In the genomic region with DNA sequence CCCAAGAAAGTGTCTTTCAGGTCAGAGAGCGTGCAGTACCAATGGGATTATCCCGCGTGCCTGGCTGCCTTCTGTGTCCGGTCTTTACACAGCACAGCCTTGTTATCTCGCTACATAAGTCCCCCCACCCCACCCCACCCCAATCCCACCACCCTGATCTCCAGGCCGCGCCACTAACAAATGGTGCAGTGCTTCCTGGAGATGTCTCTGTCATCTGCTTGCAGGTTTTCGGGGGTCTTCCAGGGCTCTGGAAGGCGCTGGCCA, we compare ENCODE assay signal across 7 mouse cellular contexts. TPM values are rescaled to one million over a fixed set of nuclear protein-coding genes. Genes with fewer than 3 reads are reported as not detected.
DNase-seq lines count a peak whose midpoint lies in the region; ATAC-seq and TF ChIP-seq lines count a peak whose summit lies in the region.

A gene (minus strand): TSS at position 43 of the 264 bp plus-strand sequence.

- H3K9ac ChIP-seq in ES-Bruce4 (ENCODE audit: low read depth, poor library complexity, severe bottlenecking), result peak within 1 kb of the TSS; percentile 87
- H3K9ac ChIP-seq in forebrain, embryonic 13.5 days, result peak within 1 kb of the TSS; percentile 84
- peak within 1 kb of the TSS; percentile 86 for H3K9ac ChIP-seq in hindbrain, embryonic 11.5 days (ENCODE audit: low read depth, low read length)
- peak within 1 kb of the TSS; percentile 80 for H3K9ac ChIP-seq in liver, embryonic 13.5 days

- ATAC-seq in forebrain, embryonic 13.5 days, result no peak
- no peak for ATAC-seq in hindbrain, embryonic 11.5 days (ENCODE audit: low FRiP score)
- no peak for ATAC-seq in liver, embryonic 13.5 days (ENCODE audit: low read depth)

- peaks cover 29% of the 10 kb centered on the region for H3K79me2 ChIP-seq in C2C12 (ENCODE audit: control insufficient read depth, insufficient read depth)

- WGBS in forebrain, embryonic 13.5 days, result 0% methylated on average over 9 of the region's 9 CpGs
- WGBS in hindbrain, embryonic 11.5 days, result 0% methylated on average over 9 of the region's 9 CpGs
- 0% methylated on average over 9 of the region's 9 CpGs for WGBS in liver, embryonic 13.5 days (ENCODE audit: insufficient replicate concordance)

- H3K27me3 ChIP-seq in C2C12 (ENCODE audit: control insufficient read depth, insufficient read depth, insufficient read length) (no peaks in the 10 kb centered on the region), ES-Bruce4 (ENCODE audit: control insufficient read depth, insufficient read depth, low read length, poor library complexity, severe bottlenecking) (no peaks in the 10 kb centered on the region)
- peaks cover 5% of the 10 kb centered on the region for H3K27me3 ChIP-seq in forebrain, embryonic 13.5 days
- H3K27me3 ChIP-seq in hindbrain, embryonic 11.5 days (ENCODE audit: control insufficient read depth, insufficient read depth, low read length), result no peaks in the 10 kb centered on the region
- peaks cover 24% of the 10 kb centered on the region for H3K27me3 ChIP-seq in liver, embryonic 13.5 days

- peaks cover 20% of the 10 kb centered on the region for H3K79me3 ChIP-seq in C2C12 (ENCODE audit: low read depth)

- H3K9me3 ChIP-seq in ES-Bruce4 (replicated peaks; ENCODE audit: control insufficient read depth, insufficient read depth, low read length, poor library complexity, severe bottlenecking), result no peaks in the 10 kb centered on the region
- no peaks in the 10 kb centered on the region for H3K9me3 ChIP-seq in forebrain, embryonic 13.5 days (replicated peaks)
- H3K9me3 ChIP-seq in hindbrain, embryonic 11.5 days (ENCODE audit: control insufficient read depth, low read length), result no peaks in the 10 kb centered on the region
- H3K9me3 ChIP-seq in liver, embryonic 13.5 days (replicated peaks), result no peaks in the 10 kb centered on the region

- no peak for TF ChIP-seq EP300 in ES-Bruce4 (IDR thresholded peaks at IDR 0.05; ENCODE audit: insufficient read depth, low read depth, low read length)

- H3K4me3 ChIP-seq in C2C12 (ENCODE audit: insufficient read depth, poor library complexity, severe bottlenecking) (peak within 1 kb of the TSS; percentile 94), ES-Bruce4 (ENCODE audit: low read depth, low read length) (peak within 1 kb of the TSS; percentile 93)
- peak within 1 kb of the TSS; percentile 82 for H3K4me3 ChIP-seq in forebrain, embryonic 13.5 days
- peak within 1 kb of the TSS; percentile 83 for H3K4me3 ChIP-seq in hindbrain, embryonic 11.5 days (ENCODE audit: low read depth, low read length)
- H3K4me3 ChIP-seq in liver, embryonic 13.5 days (replicated peaks), result peak within 1 kb of the TSS; percentile 72

- H3ac ChIP-seq in C2C12 (ENCODE audit: control insufficient read depth, insufficient read length, low read depth), result peak within 1 kb of the TSS; percentile 82

- peak within 1 kb of the TSS; percentile 94 for H3K4me2 ChIP-seq in forebrain, embryonic 13.5 days
- peak within 1 kb of the TSS; percentile 93 for H3K4me2 ChIP-seq in hindbrain, embryonic 11.5 days (replicated peaks; ENCODE audit: low read depth, low read length)
- H3K4me2 ChIP-seq in liver, embryonic 13.5 days, result peak within 1 kb of the TSS; percentile 98

- peaks cover 1% of the 10 kb centered on the region for H3K4me1 ChIP-seq in ES-Bruce4 (ENCODE audit: control insufficient read depth, insufficient read depth, low read length)
- H3K4me1 ChIP-seq in forebrain, embryonic 13.5 days, result peaks cover 27% of the 10 kb centered on the region
- H3K4me1 ChIP-seq in hindbrain, embryonic 11.5 days (replicated peaks; ENCODE audit: control insufficient read depth, insufficient read depth, low read length), result peaks cover 9% of the 10 kb centered on the region
- peaks cover 39% of the 10 kb centered on the region for H3K4me1 ChIP-seq in liver, embryonic 13.5 days (replicated peaks)

- H3K36me3 ChIP-seq in C2C12 (ENCODE audit: control insufficient read depth, insufficient read depth) (peaks cover 30% of the 10 kb centered on the region), ES-Bruce4 (ENCODE audit: control insufficient read depth, insufficient read depth, low read length, poor library complexity, severe bottlenecking) (no peaks in the 10 kb centered on the region; the same call in 1 of the 2 replicates)
- peaks cover 28% of the 10 kb centered on the region for H3K36me3 ChIP-seq in forebrain, embryonic 13.5 days (ENCODE audit: poor library complexity, severe bottlenecking)
- 0 out of 2 replicates have a peak, but pooled peaks cover 3% of the 10 kb centered on the region for H3K36me3 ChIP-seq in hindbrain, embryonic 11.5 days (ENCODE audit: control insufficient read depth, insufficient read depth, low read length)
- peaks cover 30% of the 10 kb centered on the region for H3K36me3 ChIP-seq in liver, embryonic 13.5 days

- no peak for TF ChIP-seq CTCF in C2C12 (IDR thresholded peaks at IDR 0.05; ENCODE audit: control insufficient read depth, insufficient read depth, insufficient read length)
- TF ChIP-seq CTCF in ES-Bruce4 (IDR thresholded peaks at IDR 0.05; ENCODE audit: low read depth, low read length), result no peak

- no peak within 1 kb of the TSS for H3K27ac ChIP-seq in ES-Bruce4 (ENCODE audit: insufficient read depth, low read length)
- H3K27ac ChIP-seq in forebrain, embryonic 13.5 days, result peak within 1 kb of the TSS; percentile 72
- H3K27ac ChIP-seq in hindbrain, embryonic 11.5 days (ENCODE audit: low read depth, low read length), result peak within 1 kb of the TSS; percentile 81
- H3K27ac ChIP-seq in liver, embryonic 13.5 days, result peak within 1 kb of the TSS; percentile 69

- DNase-seq in hindbrain, embryonic 11.5 days (ENCODE audit: low spot score), result no peak
- no peak for DNase-seq in liver, embryonic 13.5 days
- no peak for DNase-seq in urinary bladder, postnatal 10 days (ENCODE audit: low spot score)
- DNase-seq in embryo, embryonic 9.5 days (ENCODE audit: extremely low spot score), result no peak

- no peak for TF ChIP-seq POLR2A in ES-Bruce4 (IDR thresholded peaks at IDR 0.05; ENCODE audit: insufficient read depth, low read length)

TF ChIP-seq in C2C12, 6 proteins besides CTCF, POLR2A, EP300 and RAD21:
- no peak for TF ChIP-seq USF1 (IDR thresholded peaks at IDR 0.05; ENCODE audit: low read depth)
- TF ChIP-seq MAX (IDR thresholded peaks at IDR 0.05), result no peak
- TF ChIP-seq CEBPB (IDR thresholded peaks at IDR 0.05; ENCODE audit: low read depth), result no peak
- TF ChIP-seq MYOG (IDR thresholded peaks at IDR 0.05; ENCODE audit: control insufficient read depth, extremely low read depth, insufficient read length), result no peak
- TF ChIP-seq FOSL1 (IDR thresholded peaks at IDR 0.05; ENCODE audit: insufficient read depth, low read length, poor library complexity, severe bottlenecking), result no peak
- TF ChIP-seq MYOD1 (IDR thresholded peaks at IDR 0.05; ENCODE audit: control insufficient read depth, insufficient read length, low read depth), result no peak

RNA-seq across cellular contexts. Expression of the gene that starts here (rescaled TPM):
- polyA plus RNA-seq in C2C12 (2012; fragmentation: generic; extraction: Trizol) (223 TPM), ES-Bruce4 (2011; ENCODE audit: insufficient read depth, insufficient read length, low read depth, missing spikeins) (221 and 231 TPM in 2 replicates)
- polyA plus RNA-seq in forebrain, embryonic 13.5 days (2015; fragmentation: Nextera tagmentation; extraction: Ambion mirVana), result 295 and 350 TPM in 2 replicates
- 370 and 375 TPM in 2 replicates for polyA plus RNA-seq in hindbrain, embryonic 11.5 days (2014; fragmentation: Nextera tagmentation; extraction: Ambion mirVana)
- 288 and 289 TPM in 2 replicates for polyA plus RNA-seq in liver, embryonic 13.5 days (2015; fragmentation: Nextera tagmentation; extraction: Ambion mirVana)
